Mouse (Mus musculus) frontal cortex, postnatal 25 days (tissue): ENCODE measurements around the gene Cdcp1.

Experiments used
- DNase-seq, 2 experiments: peaks; one replicate each; pipeline ENCODE4 v3.0.0; 2022; ENCODE audit warnings: low spot score in 2 of 2

The Cdcp1 gene

GRCm38 (mm10) chr9:123213371-123213770 lies 2.5 kb downstream of the Cdcp1 start:
- no peak for DNase-seq

GRCm38 (mm10) chr9:123207895-123208294 lies 7.9 kb downstream of the Cdcp1 start:
- no peak for DNase-seq

- no peak for DNase-seq
Observed at GRCm38 (mm10) chr9:123206948-123207347, 8.9 kb downstream of the Cdcp1 start.

GRCm38 (mm10) chr9:123206526-123206925 lies 9.3 kb downstream of the Cdcp1 start:
- DNase-seq = no peak

GRCm38 (mm10) chr9:123200116-123200515 lies 15.7 kb downstream of the Cdcp1 start:
- no peak for DNase-seq

- DNase-seq = no peak
Observed at GRCm38 (mm10) chr9:123188271-123188670, 27.6 kb downstream of the Cdcp1 start.

- no peak for DNase-seq
Observed at GRCm38 (mm10) chr9:123187589-123187988, 28.2 kb downstream of the Cdcp1 start.

GRCm38 (mm10) chr9:123186151-123186550 lies 29.7 kb downstream of the Cdcp1 start:
- no peak for DNase-seq

- no peak for DNase-seq
Observed at GRCm38 (mm10) chr9:123185546-123185945, 30.3 kb downstream of the Cdcp1 start.

GRCm38 (mm10) chr9:123183226-123183625 lies 32.6 kb downstream of the Cdcp1 start:
- no peak for DNase-seq

GRCm38 (mm10) chr9:123180003-123180402 lies 35.8 kb downstream of the Cdcp1 start:
- no peak for DNase-seq

GRCm38 (mm10) chr9:123177380-123178048 lies 38.3 kb downstream of the Cdcp1 start:
- no peak for DNase-seq

GRCm38 (mm10) chr9:123174356-123174755 lies 41.5 kb downstream of the Cdcp1 start:
- no peak for DNase-seq

- DNase-seq = no peak
Observed at GRCm38 (mm10) chr9:123173760-123174159, 42.1 kb downstream of the Cdcp1 start.

GRCm38 (mm10) chr9:123165781-123166443 lies 49.9 kb downstream of the Cdcp1 start:
- DNase-seq = no peak

- no peak for DNase-seq
Observed at GRCm38 (mm10) chr9:123162985-123163694, 52.7 kb downstream of the Cdcp1 start.

GRCm38 (mm10) chr9:123161792-123162191 lies 54.0 kb downstream of the Cdcp1 start:
- no peak for DNase-seq

GRCm38 (mm10) chr9:123159330-123159729 lies 56.5 kb downstream of the Cdcp1 start:
- peak; percentile 67 to 72 for DNase-seq

- no peak for DNase-seq
Observed at GRCm38 (mm10) chr9:123158125-123158836, 57.6 kb downstream of the Cdcp1 start.

- DNase-seq = no peak
Observed at GRCm38 (mm10) chr9:123157699-123158098, 58.1 kb downstream of the Cdcp1 start.

- no peak for DNase-seq
Observed at GRCm38 (mm10) chr9:123156910-123157361, 58.9 kb downstream of the Cdcp1 start.

GRCm38 (mm10) chr9:123153121-123153520 lies 62.7 kb downstream of the Cdcp1 start:
- DNase-seq = no peak
